Mouse (Mus musculus) mouse embryonic stem cell (cell line): Measurements from ENCODE around the gene Fam186a.

Experiments
- in situ Hi-C, 2 experiments: fragments of 300-500 bp; cut with MboI; formaldehyde crosslinking; loops; 1 replicate in 1 of 2; 3 replicates in 1 of 2; pipeline ENCODE4 v1.14.3; 2019 to 2020; ENCODE audit warnings: low sequenced_read_pairs in 2 of 2, low pct_unique_long_range_greater_than_20kb in 1 of 2, mixed read lengths in 1 of 2; ENCODE audit not compliant: unreplicated experiment in 1 of 2

Gene Fam186a

DNA sequence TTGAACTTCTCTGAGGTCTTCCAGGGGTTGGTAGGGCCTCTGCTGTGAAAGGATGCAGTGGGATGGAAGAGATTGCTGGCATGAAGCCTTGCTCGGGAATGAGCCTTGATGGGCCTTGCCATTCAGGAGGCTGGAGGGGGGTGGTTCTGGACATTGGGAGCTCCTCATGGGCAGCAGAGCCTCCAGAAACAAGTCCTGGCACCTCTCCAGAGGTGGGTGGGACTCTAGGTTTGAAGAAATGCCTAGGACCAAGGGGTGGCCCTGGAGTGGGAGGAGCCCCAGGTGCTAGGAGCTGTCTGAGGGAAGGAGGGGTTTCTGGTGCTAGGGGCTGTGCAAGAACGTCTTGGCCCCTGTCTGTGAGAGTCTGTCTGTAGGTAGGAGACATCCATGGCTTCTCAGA is 26.4 kb downstream of the Fam186a start:
- in situ Hi-C loops: no loop called here

DNA sequence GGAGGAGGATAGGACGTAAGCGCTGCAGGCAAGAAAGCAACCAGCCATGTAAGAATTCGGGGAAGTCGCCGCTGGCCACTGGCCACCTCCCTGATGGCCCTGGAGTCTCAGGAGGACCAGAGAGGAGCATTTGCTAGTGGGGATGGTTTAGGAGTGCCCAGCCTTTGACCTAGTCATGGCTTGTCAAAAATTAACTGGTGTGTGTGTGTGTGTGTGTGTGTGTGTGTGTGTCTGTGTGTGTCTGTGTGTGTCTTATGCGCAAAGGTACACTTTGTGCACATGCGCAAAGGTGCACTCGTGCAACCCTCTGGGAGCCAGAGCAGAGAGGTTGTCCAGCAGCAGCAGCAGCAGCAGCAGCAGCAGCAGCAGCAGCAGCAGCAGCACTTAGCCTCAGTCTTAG is 29.0 kb downstream of the Fam186a start:
- in situ Hi-C loops: no loop called here

GRCm38 (mm10) chr15:99936659-99937058 is 30.2 kb downstream of the Fam186a start:
- in situ Hi-C loops: no loop called here

DNA sequence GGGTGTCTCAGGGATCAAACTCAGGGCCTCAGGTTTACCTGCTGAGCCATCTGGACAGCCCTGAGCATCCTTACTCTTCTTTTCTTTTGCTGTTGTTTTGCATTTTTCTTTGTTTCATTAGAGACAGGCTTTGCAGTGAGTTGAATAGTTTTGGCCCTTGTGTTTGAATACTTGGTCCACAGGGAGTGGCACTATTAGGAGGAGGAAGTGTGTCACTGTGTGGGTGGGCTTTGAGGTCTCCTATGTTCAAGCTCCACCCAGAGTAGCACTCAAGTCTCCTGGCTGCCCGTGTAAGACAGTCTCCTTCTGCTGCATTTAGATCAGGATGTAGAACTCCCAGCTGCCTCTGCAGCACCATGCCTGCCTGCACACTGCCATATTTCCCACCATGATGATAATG is 32.4 kb downstream of the Fam186a start:
- in situ Hi-C loops: no loop called here

GRCm38 (mm10) chr15:99931231-99931630 is 35.6 kb downstream of the Fam186a start:
- in situ Hi-C loops: no loop called here

- in situ Hi-C loops: loop anchor here in 1 of 2 experiments (10.0 kb wide), 1 partner anchor 325 kb away; the partner anchor contains the start of gene Aqp5
Observed at GRCm38 (mm10) chr15:99919601-99920158, 47.2 kb downstream of the Fam186a start.

GRCm38 (mm10) chr15:99917264-99917663 is 49.6 kb downstream of the Fam186a start:
- in situ Hi-C loops: loop anchor here in 1 of 2 experiments (10.0 kb wide), 1 partner anchor 322 kb away; the partner anchor contains the start of gene Aqp5

- in situ Hi-C loops: loop anchor here in 1 of 2 experiments (10.0 kb wide), 1 partner anchor 320 kb away; the partner anchor contains the start of gene Aqp5
Observed at GRCm38 (mm10) chr15:99914613-99915012, 52.2 kb downstream of the Fam186a start.

- in situ Hi-C loops: loop anchor here in 1 of 2 experiments (10.0 kb wide), 1 partner anchor 317 kb away; the partner anchor contains the start of gene Aqp5
Observed at GRCm38 (mm10) chr15:99911785-99912184, 55.1 kb downstream of the Fam186a start.

GRCm38 (mm10) chr15:99909339-99909996 is 57.4 kb downstream of the Fam186a start:
- in situ Hi-C loops: loop anchor here (5.0 to 10.0 kb wide), 2 partner anchors 65 to 182 kb away; partner anchors contain the start of gene Cox14 (in 1 of the 2)

- in situ Hi-C loops: loop anchor here (5.0 to 10.0 kb wide), 2 partner anchors 63 to 180 kb away; partner anchors contain the start of gene Cox14 (in 1 of the 2)
Observed at GRCm38 (mm10) chr15:99907514-99907913, 59.3 kb downstream of the Fam186a start.

- in situ Hi-C loops: loop anchor here (5.0 to 10.0 kb wide), 2 partner anchors 62 to 180 kb away; partner anchors contain the start of gene Cox14 (in 1 of the 2)
Observed at GRCm38 (mm10) chr15:99907041-99907440, 59.8 kb downstream of the Fam186a start.

GRCm38 (mm10) chr15:99904841-99905240 is 62.0 kb downstream of the Fam186a start:
- in situ Hi-C loops: loop anchor here (5.0 to 10.0 kb wide), 2 partner anchors 60 to 178 kb away; partner anchors contain the start of gene Cox14 (in 1 of the 2)

DNA sequence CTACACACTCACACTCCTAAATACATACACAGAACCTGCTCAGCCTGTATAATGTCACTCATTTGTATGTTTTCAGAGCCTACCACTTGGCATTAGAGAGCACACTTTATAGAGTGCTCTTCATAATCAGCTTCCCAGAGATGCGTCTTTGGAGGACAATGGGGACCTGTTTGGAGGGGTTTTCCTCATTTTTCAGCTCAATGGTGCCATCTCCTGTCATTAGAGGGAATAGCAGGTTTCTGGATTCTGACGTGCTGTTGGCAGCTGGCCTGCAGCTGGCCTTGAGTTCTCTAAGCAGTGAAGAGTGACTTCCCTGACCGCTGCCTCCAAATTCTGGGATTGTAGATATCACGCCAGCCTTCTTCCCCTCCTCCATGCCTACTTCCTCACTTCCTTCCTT is 62.5 kb downstream of the Fam186a start:
- in situ Hi-C loops: loop anchor here in 1 of 2 experiments (10.0 kb wide), 1 partner anchor 60 kb away; no protein-coding TSS in a partner anchor

GRCm38 (mm10) chr15:99903227-99903626 is 63.6 kb downstream of the Fam186a start:
- in situ Hi-C loops: loop anchor here in 1 of 2 experiments (10.0 kb wide), 1 partner anchor 58 kb away; no protein-coding TSS in a partner anchor

- in situ Hi-C loops: loop anchor here in 1 of 2 experiments (10.0 kb wide), 1 partner anchor 58 kb away; no protein-coding TSS in a partner anchor
Observed at GRCm38 (mm10) chr15:99902786-99903185, 64.1 kb downstream of the Fam186a start.

GRCm38 (mm10) chr15:99896621-99897020 is 70.2 kb downstream of the Fam186a start:
- in situ Hi-C loops: loop anchor here (5.0 kb wide), 1 partner anchor 34 kb away; no protein-coding TSS in a partner anchor

DNA sequence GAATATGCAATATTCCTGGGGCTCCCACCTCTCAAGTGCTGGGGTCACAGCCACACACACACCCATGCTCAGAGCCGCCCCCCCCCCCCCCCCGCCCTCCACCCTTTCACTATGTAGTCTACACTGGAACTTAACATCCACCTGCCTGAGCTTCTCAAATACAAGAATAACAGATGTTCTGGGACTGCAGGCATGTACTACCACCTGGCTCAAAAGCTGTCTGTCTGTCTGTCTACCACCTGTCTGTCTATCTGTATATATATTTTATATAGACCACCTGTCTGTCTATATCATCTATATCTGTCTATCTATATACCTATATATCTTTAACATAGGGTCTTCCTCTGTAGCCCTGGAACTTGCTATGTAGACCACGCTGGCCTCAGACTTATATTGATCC is 75.5 kb downstream of the Fam186a start:
- in situ Hi-C loops: no loop called here
